Mouse (Mus musculus) NIH3T3 (cell line): ENCODE data around the gene Hoxc11.

ENCODE experiments used
- DNase-seq: peaks from one replicate; pipeline ENCODE4 v3.0.0-alpha.2; 2012; ENCODE audit warnings: low read depth

Gene Hoxc11

DNA sequence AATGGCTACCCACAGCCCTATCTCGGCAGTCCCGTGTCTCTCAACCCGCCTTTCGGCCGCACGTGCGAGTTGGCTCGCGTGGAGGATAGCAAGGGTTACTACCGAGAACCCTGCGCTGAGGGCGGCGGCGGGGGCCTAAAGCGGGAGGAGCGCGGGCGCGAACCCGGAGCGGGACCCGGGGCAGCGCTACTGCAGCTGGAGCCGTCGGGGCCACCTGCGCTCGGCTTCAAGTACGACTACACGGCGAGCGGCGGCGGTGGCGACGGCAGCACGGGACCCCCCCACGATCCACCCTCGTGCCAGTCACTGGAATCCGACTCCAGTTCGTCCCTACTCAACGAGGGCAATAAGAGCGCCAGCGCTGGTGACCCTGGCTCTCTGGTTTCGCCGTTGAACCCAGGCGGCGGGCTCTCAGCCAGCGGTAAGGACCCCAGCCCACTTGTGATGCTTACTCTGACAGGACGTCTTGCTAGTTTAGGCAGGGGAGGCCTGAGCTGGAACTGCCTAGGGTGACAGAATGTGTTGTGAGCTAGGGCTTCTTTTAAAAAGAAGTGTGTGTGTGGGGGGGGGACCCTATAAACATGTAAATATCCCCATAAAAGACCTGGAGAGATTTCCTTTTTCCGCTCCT, 17.1 kb upstream of the Hoxc11 start:
- DNase-seq = no peak

DNA sequence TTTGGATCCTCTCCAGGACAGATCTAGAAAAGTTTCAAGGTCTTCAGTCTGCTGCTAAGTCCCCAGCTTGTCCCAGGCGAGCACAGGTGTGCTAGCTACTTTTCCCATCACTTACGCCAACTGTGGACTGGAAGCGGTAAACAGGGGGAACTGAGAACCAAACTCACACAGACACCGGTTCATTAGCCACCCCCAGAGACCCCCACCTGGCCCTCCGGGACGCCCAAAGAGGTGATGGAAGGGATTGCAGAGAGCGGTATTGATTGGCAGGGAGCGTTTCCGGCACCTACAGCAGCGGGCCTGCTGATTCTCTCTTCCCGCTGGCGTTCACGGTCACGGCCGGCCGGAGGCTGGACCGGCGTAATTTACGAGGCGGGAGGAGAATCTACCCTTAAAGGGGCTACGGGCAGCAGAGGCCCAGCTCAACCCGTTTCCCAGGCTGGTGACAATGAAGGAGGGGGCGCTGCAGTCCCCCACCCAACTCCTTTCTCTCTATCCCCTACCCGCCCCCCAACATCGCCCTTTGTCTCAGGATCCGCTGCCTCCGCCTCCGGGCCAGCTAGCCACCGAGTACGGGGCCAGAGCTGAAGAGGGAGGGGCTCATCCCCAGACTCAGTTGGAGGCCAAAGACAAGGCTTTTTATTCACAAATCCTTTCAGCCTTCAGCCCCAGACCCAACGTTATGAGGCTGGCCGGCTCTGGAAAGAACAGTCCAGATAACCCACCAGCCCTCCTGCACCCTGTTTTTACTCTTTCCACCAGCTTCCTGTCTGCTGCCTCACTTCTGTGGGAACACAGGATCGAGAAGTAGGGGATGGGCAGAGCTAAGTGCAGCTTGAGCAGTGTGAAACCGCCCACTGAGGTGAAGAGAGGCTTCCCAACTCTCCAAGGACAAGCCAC, 14.7 kb upstream of the Hoxc11 start:
- no peak for DNase-seq

DNA sequence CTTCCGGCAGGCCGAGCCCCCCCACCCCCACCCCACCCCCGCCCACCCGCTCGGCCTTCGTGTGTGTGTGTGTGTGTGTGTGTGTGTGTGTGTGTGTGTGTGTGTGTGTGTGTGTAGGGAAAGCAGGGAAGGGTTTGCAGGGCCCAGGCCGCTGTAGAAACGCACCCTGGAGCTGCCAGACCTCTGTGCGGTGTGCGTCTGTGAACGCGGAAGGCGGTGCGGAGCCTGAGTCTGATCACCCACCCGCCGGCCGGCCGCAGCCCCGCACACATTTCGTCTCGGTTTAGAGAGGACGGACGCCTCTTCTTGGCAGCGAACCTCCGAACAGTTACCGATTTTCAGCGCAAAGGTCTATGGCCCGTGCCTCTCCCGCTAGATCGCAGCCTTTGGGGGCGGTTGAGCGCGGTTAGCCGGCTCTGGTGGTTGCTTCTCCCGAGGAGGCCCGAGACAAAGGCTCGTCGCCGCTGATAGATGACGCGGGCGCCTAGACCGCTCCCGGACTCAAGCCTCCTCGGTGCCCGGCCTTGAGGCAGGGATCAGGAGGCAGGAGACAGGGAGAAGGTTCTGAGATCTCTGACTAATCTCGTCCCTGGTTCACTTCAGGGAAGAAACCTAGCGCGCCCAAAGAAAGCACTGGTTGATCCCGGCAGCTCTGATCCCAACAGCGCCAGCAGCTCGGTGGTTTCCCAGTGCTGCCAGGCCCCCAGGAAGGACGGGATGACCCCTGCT, 11.3 kb upstream of the Hoxc11 start:
- DNase-seq = no peak

DNA sequence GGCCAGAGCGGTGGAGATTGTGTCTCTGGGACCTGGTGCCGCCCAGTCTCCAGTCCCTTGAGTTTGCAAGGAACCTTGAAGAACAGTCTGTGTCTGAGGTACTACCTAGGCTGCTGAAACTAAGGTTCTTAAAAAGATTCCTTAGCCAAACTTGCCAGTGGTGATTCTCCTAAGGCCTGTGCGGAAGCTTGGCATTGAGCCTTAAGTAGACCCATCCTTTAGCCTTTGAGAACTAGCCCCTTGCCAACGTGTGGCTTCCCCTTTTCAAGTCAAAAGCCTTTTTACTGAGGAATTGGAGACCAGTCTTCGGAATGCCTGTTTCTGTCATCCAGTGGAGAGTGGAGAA, 10.8 kb upstream of the Hoxc11 start:
- no peak for DNase-seq

DNA sequence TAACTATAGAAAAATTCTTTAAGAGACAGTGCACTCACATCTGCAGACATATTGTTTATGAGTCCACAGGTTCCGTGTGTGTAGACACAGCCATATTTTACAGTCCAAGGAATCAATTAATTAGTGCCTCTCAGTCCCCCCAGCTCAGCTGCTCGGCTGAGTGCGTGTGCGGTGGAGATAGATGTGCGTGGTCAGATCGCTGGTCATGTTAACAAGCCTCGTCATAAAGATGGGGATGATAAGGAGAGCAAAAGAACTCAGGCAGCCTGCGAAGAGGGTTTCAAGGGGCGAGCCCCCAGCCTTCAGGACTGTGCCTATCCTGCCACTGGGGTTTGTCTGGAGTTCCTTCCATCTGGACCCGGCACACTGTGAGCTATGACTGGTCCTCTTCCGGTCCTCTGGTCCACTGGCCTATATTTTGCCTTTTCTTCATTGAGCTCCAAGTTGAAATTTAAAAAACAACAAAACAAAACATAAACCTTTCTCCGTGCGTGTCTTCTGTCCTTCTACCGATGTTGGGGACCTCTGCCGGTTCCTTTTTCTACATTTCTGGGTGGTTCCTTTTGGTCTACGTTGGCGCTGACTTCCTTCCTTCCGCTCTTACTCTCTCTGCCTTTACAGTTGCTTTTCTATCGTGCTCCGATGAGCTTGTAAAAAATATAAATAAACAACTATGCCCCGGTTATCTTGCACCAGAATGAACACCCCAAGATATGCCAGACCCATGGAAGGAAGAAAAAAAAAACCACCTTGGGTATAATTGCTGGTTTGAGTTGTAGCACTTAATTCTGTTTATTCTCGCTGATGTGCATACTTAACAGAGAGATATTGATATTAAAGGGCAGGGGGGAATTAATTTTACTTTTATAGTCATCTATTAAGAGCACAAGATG, 8.8 kb upstream of the Hoxc11 start:
- DNase-seq = no peak

DNA sequence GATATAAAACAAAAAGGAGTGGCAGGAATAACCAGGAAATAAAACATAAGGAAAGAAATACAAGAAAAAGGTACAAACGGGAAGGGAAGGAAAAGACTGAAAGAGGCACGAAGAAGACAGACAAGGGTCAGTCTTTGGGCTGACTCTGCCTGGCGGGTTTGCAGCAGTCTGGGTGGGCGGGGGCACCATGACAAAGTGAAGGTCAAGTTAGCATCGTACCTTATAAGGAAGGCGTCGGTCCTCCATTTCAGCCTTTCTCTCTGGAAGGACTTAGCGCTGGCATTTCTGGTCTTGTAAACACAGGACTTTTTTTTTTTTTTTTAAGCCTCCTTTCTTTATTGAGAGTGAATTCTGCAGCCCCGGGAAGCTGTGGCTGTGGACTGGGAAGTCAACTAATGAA, 7.0 kb upstream of the Hoxc11 start:
- DNase-seq = peak; percentile 55

DNA sequence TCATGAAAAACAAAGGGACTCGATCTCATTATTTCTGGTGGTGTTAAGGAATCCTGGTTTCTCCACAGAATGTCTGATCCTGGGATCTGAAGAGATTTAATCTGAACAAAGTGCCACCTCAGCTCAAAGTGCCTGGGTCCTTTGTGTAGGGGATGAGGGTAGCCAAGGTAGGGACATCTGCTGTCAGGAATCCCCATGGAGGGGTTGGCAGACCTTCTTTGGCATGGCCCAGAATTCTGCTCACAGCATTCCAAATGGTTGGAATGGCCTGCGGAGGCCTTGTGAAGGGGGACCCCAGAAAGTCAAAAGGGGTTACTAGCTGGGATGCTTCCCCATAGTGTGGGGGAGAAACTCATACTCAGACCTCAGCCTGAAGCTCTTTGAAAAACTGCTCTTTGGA, 5.4 kb upstream of the Hoxc11 start:
- DNase-seq = no peak

DNA sequence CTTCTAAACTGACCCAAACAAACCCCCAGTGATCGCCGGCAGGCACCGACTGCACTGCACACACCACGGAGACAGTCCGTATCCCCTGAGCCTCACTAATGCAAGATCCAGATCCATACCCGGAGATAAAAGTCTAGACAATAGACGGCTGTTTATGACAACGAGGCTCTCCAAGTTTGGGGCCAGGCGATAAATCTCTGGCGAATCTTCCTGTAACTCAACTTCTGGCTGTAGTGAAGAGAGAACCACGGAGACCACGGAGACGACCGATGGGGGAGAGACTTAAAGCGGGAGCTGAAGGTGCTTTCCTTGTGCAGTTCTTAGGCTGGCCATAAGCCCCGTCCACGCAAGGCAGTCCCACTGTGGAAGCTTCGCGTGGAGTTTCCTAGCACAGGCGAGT, 4.5 kb upstream of the Hoxc11 start:
- no peak for DNase-seq

DNA sequence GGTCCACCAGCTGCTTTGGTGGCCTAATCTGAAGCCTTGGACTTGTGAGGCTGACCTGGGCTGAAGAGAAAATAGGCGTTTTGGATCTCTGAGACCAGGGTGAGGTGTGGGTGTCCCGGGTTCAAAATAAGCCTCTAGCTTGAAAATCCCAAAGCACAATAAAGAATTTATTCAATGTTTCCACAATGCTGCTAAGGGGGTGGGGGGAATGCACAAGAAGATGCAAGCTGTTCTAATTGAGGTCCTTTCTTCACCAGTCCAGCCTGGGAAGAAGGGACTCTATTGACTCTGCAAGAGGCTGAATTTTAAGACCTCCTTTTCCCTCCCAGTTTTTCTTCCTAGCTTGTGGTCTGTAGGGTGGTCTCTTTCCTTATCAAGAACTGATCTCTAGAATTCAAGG, 3.4 kb upstream of the Hoxc11 start:
- DNase-seq = no peak

DNA sequence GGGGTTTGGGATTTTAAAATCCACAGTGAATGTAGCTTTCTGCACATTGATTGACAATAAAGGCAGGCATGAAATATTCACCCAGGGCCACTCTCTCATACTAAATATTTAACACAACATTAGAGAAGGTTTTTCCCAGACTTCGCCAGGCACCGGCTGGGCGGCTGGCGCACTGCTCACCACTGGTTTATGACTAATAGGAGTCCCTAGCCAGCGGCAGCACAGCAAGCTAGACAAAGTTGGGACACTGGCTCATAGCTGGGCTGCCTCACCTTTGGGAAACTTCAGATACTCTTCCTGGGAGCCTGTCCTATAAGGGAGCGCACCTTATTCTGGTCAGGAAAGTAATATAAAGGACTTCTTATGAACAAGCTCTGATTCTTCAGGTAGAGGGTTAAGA, 666 bp upstream of the Hoxc11 start:
- DNase-seq = no peak

DNA sequence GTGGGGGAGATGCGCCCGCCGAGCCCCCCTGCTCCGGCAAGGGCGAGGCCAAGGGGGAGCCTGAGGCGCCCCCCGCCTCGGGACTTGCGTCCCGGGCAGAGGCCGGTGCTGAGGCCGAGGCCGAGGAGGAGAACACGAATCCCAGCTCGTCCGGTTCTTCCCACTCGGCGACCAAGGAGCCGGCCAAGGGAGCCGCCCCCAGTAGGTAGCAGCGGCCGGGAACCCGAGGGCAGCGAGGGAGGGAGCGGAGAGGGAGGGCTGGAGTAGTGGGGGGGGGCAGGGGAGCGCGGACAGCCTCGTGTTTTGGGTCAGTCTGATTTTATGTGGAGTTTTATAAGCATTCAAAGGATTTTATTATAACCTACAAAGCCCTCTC, 768 bp downstream of the Hoxc11 start:
- DNase-seq = no peak

DNA sequence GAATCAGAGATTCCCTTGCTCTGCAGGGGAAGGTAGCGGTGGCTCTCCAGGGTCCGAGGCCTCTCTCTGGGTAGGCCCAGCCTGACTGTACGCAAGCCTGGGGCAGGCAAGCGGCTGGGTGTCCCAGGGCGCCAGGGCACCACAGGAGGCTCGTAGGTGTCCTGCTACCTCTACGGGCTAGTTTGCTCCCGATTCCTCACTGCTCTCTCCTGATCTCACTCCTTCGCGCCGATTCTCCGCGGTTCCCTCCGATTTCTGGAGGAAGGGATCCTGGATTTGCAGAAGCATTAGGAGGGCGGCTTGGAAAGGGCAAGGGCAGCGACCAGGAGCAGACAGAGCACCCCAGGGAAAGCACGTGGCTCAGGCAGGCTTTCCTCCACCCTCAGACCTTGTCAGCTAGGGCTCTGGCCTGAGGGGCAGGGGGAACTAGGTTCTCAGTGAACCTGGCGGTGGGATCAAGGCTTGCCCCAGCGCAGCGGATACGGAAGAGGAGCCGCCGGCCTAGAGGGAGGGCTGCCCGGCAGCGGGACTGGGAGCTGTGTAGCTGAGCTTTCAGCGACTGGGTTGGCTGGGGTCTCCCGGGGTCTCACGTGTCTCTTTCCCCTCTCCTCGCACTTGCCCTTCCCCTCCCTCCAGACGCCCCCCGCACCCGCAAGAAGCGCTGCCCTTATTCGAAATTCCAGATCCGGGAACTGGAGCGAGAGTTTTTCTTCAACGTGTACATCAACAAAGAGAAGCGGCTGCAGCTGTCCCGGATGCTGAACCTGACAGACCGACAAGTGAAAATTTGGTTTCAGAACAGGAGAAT, 1.8 kb downstream of the Hoxc11 start:
- DNase-seq = no peak

DNA sequence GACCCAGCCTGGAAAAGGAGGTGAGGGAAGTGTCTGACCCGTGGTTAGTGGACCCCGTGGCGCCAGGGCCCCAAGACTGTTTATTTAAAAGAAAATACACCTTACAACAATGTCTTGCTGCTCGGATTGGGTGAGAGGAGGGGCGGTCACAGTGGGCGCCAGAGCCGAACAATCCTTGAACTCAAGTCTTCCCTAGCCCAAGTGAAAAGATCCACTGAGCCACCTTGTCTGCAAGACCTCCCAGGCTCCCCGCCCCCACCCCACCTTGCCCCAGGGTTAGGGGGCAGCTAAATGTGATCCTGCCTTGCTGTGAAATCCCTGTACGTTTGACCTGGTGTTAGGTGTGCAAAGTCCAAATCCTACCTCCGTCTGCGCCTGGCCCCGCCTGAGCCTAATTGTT, 2.7 kb downstream of the Hoxc11 start:
- DNase-seq = no peak

DNA sequence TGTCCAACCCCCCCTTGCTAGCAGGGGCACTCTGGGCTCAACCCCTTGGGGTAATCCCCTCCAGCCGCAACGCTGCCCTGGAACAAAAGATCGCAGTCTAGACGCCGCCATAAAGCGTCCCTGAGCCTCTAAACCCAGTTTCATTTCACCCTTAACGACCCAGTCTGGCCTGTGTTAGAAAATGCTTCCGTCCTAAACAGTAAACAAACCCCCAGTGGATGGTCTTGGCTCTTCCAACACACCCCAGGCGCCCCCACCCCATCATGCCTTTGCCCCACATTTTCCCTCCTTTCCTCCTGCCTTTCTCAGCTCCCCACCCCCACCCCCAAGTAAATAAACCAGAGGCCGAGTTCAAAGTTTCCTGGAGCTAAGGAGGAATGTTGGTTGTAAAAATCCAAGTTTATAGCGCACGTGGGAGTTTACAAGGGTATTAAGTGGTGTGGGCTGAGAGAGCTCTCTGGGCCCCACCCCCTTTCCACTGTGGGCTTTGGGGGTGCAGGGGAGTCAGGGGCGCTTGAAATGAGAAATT, 5.5 kb downstream of the Hoxc11 start:
- no peak for DNase-seq

DNA sequence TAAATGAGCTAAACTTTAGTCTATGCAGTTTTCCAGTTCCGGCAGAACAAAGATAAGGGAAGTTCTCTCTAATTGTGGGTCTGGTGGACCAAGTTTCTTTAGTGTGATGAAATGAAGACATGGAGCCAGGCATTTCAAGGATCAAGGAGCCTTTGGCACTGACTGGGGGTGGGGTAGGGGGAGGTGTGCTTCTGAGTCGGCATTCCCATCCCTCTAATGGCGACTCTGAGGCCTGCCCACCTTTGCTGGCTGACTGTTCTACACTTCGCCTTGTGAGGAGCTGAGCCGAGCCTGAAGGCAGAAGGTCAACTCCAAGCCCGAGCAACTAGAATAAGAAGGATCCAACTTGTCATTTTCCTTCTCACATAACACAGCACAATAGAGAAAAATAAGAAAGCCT, 7.5 kb downstream of the Hoxc11 start:
- no peak for DNase-seq

DNA sequence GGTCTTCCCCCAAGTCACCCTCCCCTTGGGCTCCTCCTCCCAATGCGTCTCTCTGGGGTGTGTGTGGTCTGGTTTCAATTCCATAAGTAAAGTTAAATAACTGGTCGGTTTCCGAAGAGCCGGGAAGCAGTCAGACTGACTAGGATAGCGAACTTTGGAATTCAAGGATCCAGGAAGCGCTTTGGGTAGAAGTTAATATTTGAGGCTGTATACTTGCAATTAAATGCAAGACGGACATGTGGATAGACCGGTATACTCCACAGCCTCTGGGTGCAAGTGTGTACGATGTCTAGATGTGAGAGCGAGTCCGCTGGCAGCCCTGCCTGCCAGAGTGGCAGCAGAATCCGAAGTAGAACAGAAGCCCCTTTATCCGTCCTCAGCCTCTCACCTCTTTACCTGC, 8.3 kb downstream of the Hoxc11 start:
- no peak for DNase-seq

DNA sequence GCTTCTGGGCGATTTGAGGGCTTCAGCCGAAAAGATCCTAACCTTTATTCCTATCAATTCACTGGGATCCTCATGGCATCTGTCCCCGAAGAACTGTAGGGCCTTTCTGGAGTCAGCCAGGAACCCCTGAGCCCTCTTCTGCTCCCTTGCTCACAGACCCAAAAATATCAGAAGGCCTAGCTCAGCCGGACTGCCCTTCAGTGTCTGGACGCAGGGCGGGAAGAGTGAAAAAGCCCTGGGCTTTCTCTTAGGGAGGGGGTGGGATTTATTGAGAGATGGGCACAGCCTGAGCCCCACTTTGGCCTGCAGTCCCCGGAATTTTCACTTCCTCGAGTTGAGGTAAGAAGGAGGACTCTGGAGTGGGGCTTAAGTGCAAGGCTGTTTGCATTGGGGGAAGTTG, 9.0 kb downstream of the Hoxc11 start:
- no peak for DNase-seq

DNA sequence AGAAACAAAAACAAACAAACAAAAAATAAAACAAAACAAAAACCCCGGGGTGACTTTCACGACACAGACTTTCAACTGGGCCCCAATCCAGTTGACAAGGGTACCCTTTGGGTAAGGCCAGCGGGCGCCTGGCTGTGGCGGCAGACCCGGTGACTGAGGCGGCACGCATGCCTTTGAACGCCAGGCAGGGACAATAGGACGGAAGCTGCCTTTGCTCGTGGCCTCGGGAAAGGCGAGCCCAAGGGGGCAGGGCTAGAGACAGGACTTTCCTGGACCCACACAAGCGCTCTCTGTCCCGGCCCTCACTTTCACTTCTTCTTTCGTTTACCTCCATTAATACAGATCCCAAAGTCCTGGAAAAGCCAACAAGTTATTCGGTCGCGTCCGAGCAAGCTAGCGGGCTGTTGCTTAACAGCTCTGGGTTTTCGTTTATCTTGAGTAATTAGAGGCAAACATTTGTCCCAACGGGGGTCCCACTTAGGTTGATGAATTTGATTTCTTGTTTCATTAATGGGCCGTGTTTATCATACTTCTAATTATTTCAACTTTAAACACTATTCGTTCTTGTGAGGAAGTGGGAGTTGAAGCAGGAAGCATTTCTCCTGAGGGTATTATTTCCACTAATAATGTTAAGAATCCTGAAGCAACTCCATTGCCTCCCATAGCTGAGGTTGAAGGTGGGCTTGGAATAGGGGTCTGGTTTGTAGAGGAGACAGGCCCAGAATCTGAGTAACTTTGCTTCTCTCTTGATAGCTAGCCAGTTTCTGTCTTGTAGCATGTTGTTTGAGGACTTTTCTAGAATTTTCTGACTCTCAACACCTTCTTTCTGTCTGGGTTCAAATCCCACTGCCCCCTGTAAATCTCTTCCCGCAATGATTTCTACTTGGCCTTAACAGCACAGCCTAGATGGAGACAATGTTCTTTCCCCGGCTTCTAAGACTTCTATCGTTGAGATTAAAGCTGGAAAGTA, 9.7 kb downstream of the Hoxc11 start:
- DNase-seq = no peak

DNA sequence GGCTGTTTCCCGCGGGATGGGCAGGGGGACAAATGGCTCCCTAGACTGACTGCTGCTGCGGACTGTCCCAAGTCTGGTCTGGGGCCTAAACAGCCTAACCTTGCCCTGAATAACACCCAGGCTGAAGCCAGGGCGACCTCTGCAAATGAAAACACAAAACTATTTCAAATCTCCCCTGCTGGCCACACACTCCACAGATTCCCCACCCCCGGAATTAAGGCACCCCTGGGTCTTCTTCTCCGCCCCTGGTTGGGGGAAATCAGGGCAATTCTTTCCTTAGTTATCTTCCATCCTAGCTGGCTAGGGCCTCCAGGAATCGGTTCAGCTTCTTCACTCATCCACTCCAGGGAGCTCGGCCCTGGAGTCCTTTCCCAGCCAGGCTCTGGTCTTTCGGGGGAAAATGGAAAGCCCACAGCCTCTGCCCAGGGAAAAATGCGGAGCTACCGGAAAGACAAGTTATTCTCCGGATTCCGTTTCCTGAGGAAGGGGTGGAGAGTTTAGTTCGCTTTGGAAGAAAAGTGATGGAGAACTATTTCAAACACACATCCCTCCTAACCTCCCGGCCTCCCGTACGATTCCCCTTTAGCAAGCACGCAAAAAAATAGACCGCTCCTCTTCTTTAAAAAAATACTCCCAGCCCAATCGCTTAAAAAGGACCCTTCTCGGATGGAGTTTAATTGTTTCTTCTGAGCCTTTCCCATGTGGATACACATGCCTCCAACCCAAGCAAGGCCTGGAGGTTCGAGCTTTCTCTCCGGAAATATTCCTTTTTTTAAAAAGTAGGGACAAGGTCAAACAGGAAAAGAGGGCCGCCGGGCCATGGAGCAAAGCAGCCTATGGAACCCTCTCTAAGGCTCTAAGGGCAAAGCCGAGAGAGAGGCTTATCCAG, 11.0 kb downstream of the Hoxc11 start:
- DNase-seq = no peak
